Mouse (Mus musculus) lung, postnatal 0 days (tissue): ENCODE measurements at regions not wholly inside any gene's neighbourhood (a gene's known extent, or its start where the extent isn't known, plus 50 kb on each side); places are given as distances from the start of the nearest gene placed in this dataset.

Experiments used
- ATAC-seq: fragments of 200-750 bp; cut with Nextera tagmentation; 2 replicates; pipeline ENCODE4 v1.8.0; 2017; ENCODE audit warnings: moderate library complexity
- DNase-seq: peaks from one replicate; pipeline ENCODE4 v3.0.0-alpha.2; 2016; ENCODE audit warnings: low spot score
- H3K27ac ChIP-seq: fragments of 300-500 bp; sonication (generic); 2 replicates; pipeline ENCODE4 v1.5.1; 2014; ENCODE audit warnings: antibody characterized with exemption, mild to moderate bottlenecking, low read length, mixed read lengths
- H3K27me3 ChIP-seq: fragments of 300-500 bp; sonication (generic); replicated peaks from 2 replicates; pipeline ENCODE4 v1.6.1; 2014; ENCODE audit warnings: low read length, mixed read lengths; ENCODE audit not compliant: insufficient read depth
- H3K36me3 ChIP-seq: fragments of 300-500 bp; sonication (generic); 2 replicates; pipeline ENCODE4 v1.6.1; 2014; ENCODE audit warnings: low read length, mixed read lengths; ENCODE audit not compliant: insufficient read depth
- H3K4me1 ChIP-seq: fragments of 300-500 bp; sonication (generic); 2 replicates; pipeline ENCODE4 v1.6.1; 2014; ENCODE audit warnings: antibody characterized with exemption, low read depth, low read length, mixed read lengths; ENCODE audit not compliant: insufficient read depth
- H3K4me2 ChIP-seq: fragments of 300-500 bp; sonication (generic); replicated peaks from 2 replicates; pipeline ENCODE4 v1.6.1; 2014; ENCODE audit warnings: low read depth, mild to moderate bottlenecking, low read length, moderate library complexity, mixed read lengths
- H3K4me3 ChIP-seq: fragments of 300-500 bp; sonication (generic); 2 replicates; pipeline ENCODE4 v1.5.1; 2014; ENCODE audit warnings: low read depth, low read length
- H3K9ac ChIP-seq: fragments of 300-500 bp; sonication (generic); replicated peaks from 2 replicates; pipeline ENCODE4 v1.6.1; 2014; ENCODE audit warnings: low read depth, mild to moderate bottlenecking
- H3K9me3 ChIP-seq: fragments of 300-500 bp; sonication (generic); 2 replicates; pipeline ENCODE4 v1.6.1; 2016; ENCODE audit warnings: low read length, mixed read lengths
- CTCF ChIP-seq: IDR thresholded peaks from 2 replicates; pipeline ENCODE4 v1.5.1; 2016; ENCODE audit warnings: antibody characterized with exemption, mild to moderate bottlenecking
- EP300 ChIP-seq: IDR thresholded peaks from 2 replicates; pipeline ENCODE4 v1.6.1; 2016; ENCODE audit warnings: antibody characterized with exemption, mild to moderate bottlenecking, control low read depth
- WGBS: fragments of 180-500 bp; shearing (Covaris S2); extraction: QIAGEN DNeasy Blood & Tissue Kit; methylation state at CpG from one replicate; pipeline ENCODE4 v1.1.7; 2014; 5-methylcytosine and 5-hydroxymethylcytosine counted together

DNA sequence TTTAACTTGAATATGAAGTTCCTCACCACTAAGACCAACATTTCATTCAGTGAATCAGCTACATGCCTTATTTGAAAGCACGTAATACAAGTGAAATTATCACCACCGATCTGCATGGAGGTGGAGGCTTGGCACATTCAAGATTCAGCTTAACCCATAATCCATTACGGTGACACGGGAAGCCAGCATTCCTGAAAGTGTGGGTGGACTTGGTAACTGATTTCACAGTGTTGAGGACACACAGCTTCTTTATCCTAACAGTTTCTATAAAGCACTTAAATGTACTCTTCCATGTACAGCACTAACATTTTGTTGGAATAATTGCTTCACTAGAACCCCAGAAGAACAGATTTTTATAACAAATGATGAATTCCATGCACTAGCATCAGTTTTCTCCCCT lies 72.8 kb upstream of the B430218F22Rik start:
- Histone ChIP-seq H3K27ac (no peak overlapping the region), H3K4me2 (no peak overlapping the region), H3K9me3 (no peaks in the 10 kb centered on the region), H3K36me3 (no peaks in the 10 kb centered on the region), H3K4me1 (no peaks in the 10 kb centered on the region), H3K27me3 (no peaks in the 10 kb centered on the region), H3K9ac (no peak overlapping the region), H3K4me3 (no peak overlapping the region)
- TF ChIP-seq EP300 (no peak), CTCF (no peak)
- 88% methylated on average over 4 of the region's 4 CpGs for WGBS
- DNase-seq: no peak
- ATAC-seq: no peak
